Mouse (Mus musculus) heart, adult 2 months (tissue): ENCODE results near the gene Atp6v1g2. TPM values are rescaled to one million over a fixed set of nuclear protein-coding genes. Genes with fewer than 3 reads are reported as not detected.
A peak's percentile ranks its signal among the peaks of the same experiment; 100 is the strongest.
"Not testable (repeated sequence)": the region's sequence is repeated elsewhere in the genome, so short reads cannot be mapped to it uniquely, and the experiment has no call there.

Source experiments
- DNase-seq, 2 experiments: peaks; one replicate each; pipeline ENCODE4 v3.0.0; 2021
- H3K27ac ChIP-seq: fragments of 200-600 bp; 2 replicates; pipeline ENCODE4 v1.8.1; 2022
- H3K27me3 ChIP-seq: fragments of 200-500 bp; 2 replicates; pipeline ENCODE4 v1.6.1; 2012; ENCODE audit warnings: mild to moderate bottlenecking, low read length, inconsistent platforms, mixed read lengths; ENCODE audit not compliant: control insufficient read depth, insufficient read depth
- H3K36me3 ChIP-seq: fragments of 200-500 bp; 2 replicates; pipeline ENCODE4 v1.6.1; 2012; ENCODE audit warnings: low read length, inconsistent platforms; ENCODE audit not compliant: control insufficient read depth, insufficient read depth
- H3K4me1 ChIP-seq: fragments of 200-500 bp; 2 replicates; pipeline ENCODE4 v1.6.1; 2011; ENCODE audit warnings: low read length; ENCODE audit not compliant: control insufficient read depth, insufficient read depth
- H3K4me3 ChIP-seq: fragments of 200-600 bp; 2 replicates; pipeline ENCODE4 v1.8.1; 2022
- H3K79me2 ChIP-seq: fragments of 200-500 bp; replicated peaks from 2 replicates; pipeline ENCODE4 v1.6.1; 2012; ENCODE audit warnings: mild to moderate bottlenecking, inconsistent platforms, low read length, moderate library complexity, mixed read lengths; ENCODE audit not compliant: control insufficient read depth, insufficient read depth
- H3K9ac ChIP-seq: fragments of 200-500 bp; 2 replicates; pipeline ENCODE4 v1.6.1; 2012; ENCODE audit warnings: low read depth, mild to moderate bottlenecking, control low read depth, inconsistent platforms, low read length, mixed read lengths
- CTCF ChIP-seq: fragments of 200-600 bp; IDR thresholded peaks from 2 replicates; pipeline ENCODE4 v1.8.1; 2022; ENCODE audit warnings: antibody characterized with exemption, mild to moderate bottlenecking, moderate library complexity
- EP300 ChIP-seq: fragments of 200-500 bp; IDR thresholded peaks from 2 replicates; pipeline ENCODE4 v1.6.1; 2011; ENCODE audit warnings: low read depth, low read length, control low read depth; ENCODE audit not compliant: insufficient read depth
- POLR2A ChIP-seq: fragments of 200-500 bp; IDR thresholded peaks from 2 replicates; pipeline ENCODE4 v1.6.1; 2011; ENCODE audit warnings: mild to moderate bottlenecking, low read depth, low read length, control low read depth; ENCODE audit not compliant: insufficient read depth
- WGBS: fragments of 180-500 bp; shearing (Covaris S2); methylation state at CpG from one replicate; pipeline ENCODE4 v1.1.7; 2018; 5-methylcytosine and 5-hydroxymethylcytosine counted together
- intact Hi-C: fragments of 180-260 bp; cut with DNase I; formaldehyde crosslinking; loops from one replicate; pipeline ENCODE4 v1.15.1; 2025
- polyA plus RNA-seq: library from polyadenylated mRNA; depleted of rRNA; stranded (reverse); fragments of >200 nt; gene quantifications from 2 replicates; pipeline ENCODE4 v1.2.3, GENCODE M21; 2012
- total RNA-seq, 2 experiments: library from RNA; stranded (reverse); gene quantifications; 2 replicates each; pipeline ENCODE4 v1.2.3; 2021

Gene Atp6v1g2
- total and polyA plus RNA-seq, 3 experiments = 3.0 to 6.4 (median 3.2) TPM

GRCm38 (mm10) chr17:35232043-35232442, 1.4 kb upstream of the Atp6v1g2 start:
- Histone ChIP-seq H3K9ac (no peak overlapping the region), H3K27me3 (no peaks in the 10 kb centered on the region), H3K4me3 (no peak overlapping the region), H3K4me1 (peaks cover 5% of the 10 kb centered on the region; the same call in 1 of the 2 replicates), H3K79me2 (peaks cover 3% of the 10 kb centered on the region), H3K27ac (no peak overlapping the region), H3K36me3 (no peaks in the 10 kb centered on the region)
- DNase-seq = peak; percentile 84 to 90
- 13% methylated on average over 12 of the region's 12 CpGs for WGBS
- TF ChIP-seq EP300 = peak; percentile 71; the same call in 1 of the 2 replicates
- peak; percentile 94 for TF ChIP-seq CTCF
- no peak for TF ChIP-seq POLR2A
- intact Hi-C loops = loop anchor here (1.0 to 10.0 kb wide), 3 partner anchors 37 to 377 kb away; partner anchors contain the start of genes Nelfe and Skiv2l

GRCm38 (mm10) chr17:35232659-35233058, 801 bp upstream of the Atp6v1g2 start:
- intact Hi-C loops = loop anchor here (1.0 to 10.0 kb wide), 3 partner anchors 37 to 378 kb away; partner anchors contain the start of genes Nelfe and Skiv2l
- Histone ChIP-seq H3K27me3 (no peaks in the 10 kb centered on the region), H3K9ac (no peak overlapping the region), H3K27ac (peak overlapping the region; percentile 55), H3K4me1 (peaks cover 5% of the 10 kb centered on the region; the same call in 1 of the 2 replicates), H3K4me3 (no peak overlapping the region), H3K79me2 (peaks cover 3% of the 10 kb centered on the region), H3K36me3 (no peaks in the 10 kb centered on the region)
- DNase-seq = peak in 1 of 2 experiments; percentile 16
- WGBS = 75% methylated on average over 5 of the region's 5 CpGs
- no peak for TF ChIP-seq EP300
- TF ChIP-seq CTCF = no peak
- TF ChIP-seq POLR2A = no peak

GRCm38 (mm10) chr17:35234090-35234489, 630 bp downstream of the Atp6v1g2 start:
- H3K9ac ChIP-seq, H3K36me3 ChIP-seq, H3K4me1 ChIP-seq, DNase-seq, H3K4me3 ChIP-seq, H3K27me3 ChIP-seq, H3K79me2 ChIP-seq: not testable (repeated sequence)
- H3K27ac ChIP-seq = peak overlapping the region; percentile 94; the same call in 1 of the 2 replicates
- intact Hi-C loops = loop anchor here (10.0 kb wide), 1 partner anchor 379 kb away; the partner anchor contains the start of genes Nelfe and Skiv2l
- 60% methylated on average over 7 of the region's 7 CpGs for WGBS

DNA sequence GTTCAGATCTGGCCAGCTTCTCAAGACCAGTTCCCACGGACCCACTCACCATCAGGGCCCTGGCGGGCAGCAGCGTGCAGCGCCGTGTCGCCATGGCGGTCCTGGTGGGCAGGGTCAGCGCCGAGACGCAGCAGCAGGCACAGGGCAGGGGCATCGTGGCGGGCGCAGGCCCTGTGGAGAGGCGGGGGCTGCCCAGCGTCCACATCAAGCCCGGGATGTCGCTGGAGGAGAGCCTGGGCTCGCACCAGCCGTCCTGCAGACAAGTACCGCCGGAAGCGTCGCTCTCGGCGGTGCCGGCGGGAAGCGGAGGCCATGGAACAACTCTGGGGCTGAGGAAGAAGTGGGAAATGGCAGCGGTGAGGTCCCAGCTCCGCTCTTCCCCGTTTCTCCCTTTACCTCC, 1.4 kb downstream of the Atp6v1g2 start:
- Histone ChIP-seq H3K4me3 (peak overlapping the region; percentile 67), H3K4me1 (peaks cover 5% of the 10 kb centered on the region; the same call in 1 of the 2 replicates), H3K9ac (peak overlapping the region; percentile 92), H3K27ac (peak overlapping the region; percentile 94), H3K79me2 (peaks cover 2% of the 10 kb centered on the region), H3K36me3 (no peaks in the 10 kb centered on the region), H3K27me3 (no peaks in the 10 kb centered on the region)
- intact Hi-C loops = loop anchor here (5.0 to 10.0 kb wide), 3 partner anchors 113 to 380 kb away; partner anchors contain the start of genes Csnk2b, Gpank1, Nelfe and Skiv2l
- under 1% methylated on average over 31 of the region's 31 CpGs for WGBS
- DNase-seq = peak; percentile 65 to 73
- TF ChIP-seq CTCF (no peak), POLR2A (no peak), EP300 (no peak)

- TF ChIP-seq POLR2A = peak; percentile 91
- TF ChIP-seq CTCF = no peak
- peak; percentile 98 for TF ChIP-seq EP300
- Histone ChIP-seq H3K4me1 (peaks cover 8% of the 10 kb centered on the region), H3K79me2 (peaks cover 2% of the 10 kb centered on the region), H3K27ac (peak within 1 kb of the TSS; percentile 94), H3K36me3 (no peaks in the 10 kb centered on the region), H3K4me3 (peak within 1 kb of the TSS; percentile 67), H3K27me3 (no peaks in the 10 kb centered on the region), H3K9ac (peak within 1 kb of the TSS; percentile 92)
- DNase-seq = peak; percentile 87 to 93
- intact Hi-C loops = loop anchor here (2.0 to 10.0 kb wide), 4 partner anchors 69 to 381 kb away; partner anchors contain the start of genes Csnk2b, Gpank1, Nelfe and Skiv2l
- under 1% methylated on average over 35 of the region's 35 CpGs for WGBS
Observed at GRCm38 (mm10) chr17:35235614-35236389, 2.3 kb downstream of the Atp6v1g2 start, which contains the start of gene Nfkbil1. Nfkbil1 (minus strand) TSS chr17:35235792.

DNA sequence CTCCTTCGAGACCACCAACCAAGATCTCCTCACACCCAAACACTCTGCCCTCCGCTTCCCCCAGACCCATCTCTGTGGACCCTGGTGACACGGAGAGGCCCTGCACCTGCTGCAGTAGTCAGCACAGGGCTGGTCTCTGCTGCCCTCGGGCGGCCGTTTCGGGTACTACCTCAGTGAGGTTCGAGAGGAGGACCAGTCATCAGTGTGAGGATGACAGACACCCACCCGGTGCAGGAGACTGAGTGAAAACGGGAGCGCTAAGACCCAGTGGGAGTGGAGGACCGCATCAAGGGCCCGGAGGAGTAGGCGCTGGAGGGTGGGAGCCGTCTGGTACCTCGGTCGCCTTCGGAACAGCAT, 2.9 kb downstream of the Atp6v1g2 start:
- Histone ChIP-seq H3K36me3 (no peaks in the 10 kb centered on the region), H3K9ac (peak overlapping the region; percentile 63), H3K4me3 (peak overlapping the region; percentile 67), H3K79me2 (no peaks in the 10 kb centered on the region; the same call in 1 of the 2 replicates), H3K27me3 (no peaks in the 10 kb centered on the region), H3K27ac (peak overlapping the region; percentile 94), H3K4me1 (peaks cover 8% of the 10 kb centered on the region)
- peak; percentile 93 to 99 for DNase-seq
- 1% methylated on average over 18 of the region's 18 CpGs for WGBS
- intact Hi-C loops = loop anchor here (2.0 to 10.0 kb wide), 4 partner anchors 70 to 382 kb away; partner anchors contain the start of genes Csnk2b, Gpank1, Nelfe and Skiv2l
- TF ChIP-seq EP300 (no peak; the same call in 1 of the 2 replicates), CTCF (no peak; the same call in 1 of the 2 replicates), POLR2A (no peak; the same call in 1 of the 2 replicates)
